Mouse (Mus musculus) MEL (cell line): ENCODE results near the gene Nfat5. TPM values are rescaled to one million over a fixed set of nuclear protein-coding genes. Genes with fewer than 3 reads are reported as not detected.

Experiments used
- DNase-seq: peaks from one replicate; pipeline ENCODE4 v3.0.0; 2011; ENCODE audit warnings: low read depth, low spot score
- H3K27ac ChIP-seq: 2 replicates; pipeline ENCODE4 v1.5.1; 2012; ENCODE audit warnings: low read depth, mild to moderate bottlenecking, control low read depth, low read length, moderate library complexity; ENCODE audit not compliant: control insufficient read depth
- H3K27me3 ChIP-seq, 2 experiments: fragments of 150-350 bp in 1 of 2; sonication (generic) in 1 of 2; 2 replicates each; pipeline ENCODE4 v1.6.1; 2012; ENCODE audit warnings: low read length in 2 of 2, mild to moderate bottlenecking in 2 of 2, improper control_type of control experiment in 1 of 2, moderate library complexity in 1 of 2; ENCODE audit not compliant: insufficient read depth in 2 of 2, control insufficient read depth in 1 of 2
- H3K36me3 ChIP-seq, 2 experiments: 2 replicates each; pipeline ENCODE4 v1.6.1; 2012 to 2014; ENCODE audit warnings: low read length in 2 of 2, improper control_type of control experiment in 1 of 2, inconsistent platforms in 1 of 2, mild to moderate bottlenecking in 1 of 2; ENCODE audit not compliant: insufficient read depth in 2 of 2, control insufficient read depth in 1 of 2
- H3K4me1 ChIP-seq, 2 experiments: fragments of 150-350 bp in 1 of 2; sonication (generic) in 1 of 2; 2 replicates each; pipeline ENCODE4 v1.6.1; 2012; ENCODE audit warnings: low read length in 2 of 2, improper control_type of control experiment in 1 of 2, mild to moderate bottlenecking in 1 of 2; ENCODE audit not compliant: insufficient read depth in 2 of 2, control insufficient read depth in 1 of 2
- H3K4me3 ChIP-seq, 2 experiments: fragments of 150-350 bp in 1 of 2; sonication (generic) in 1 of 2; 2 replicates each; pipeline ENCODE4 v1.5.1; 2012; ENCODE audit warnings: low read depth in 2 of 2, low read length in 2 of 2, mild to moderate bottlenecking in 2 of 2, moderate library complexity in 2 of 2, control low read depth in 1 of 2, improper control_type of control experiment in 1 of 2; ENCODE audit not compliant: control insufficient read depth in 1 of 2, insufficient read depth in 1 of 2
- H3K79me2 ChIP-seq: 2 replicates; pipeline ENCODE4 v1.6.1; 2012; ENCODE audit warnings: mild to moderate bottlenecking, low read length, moderate library complexity; ENCODE audit not compliant: control insufficient read depth, poor library complexity, insufficient read depth
- H3K9ac ChIP-seq: 2 replicates; pipeline ENCODE4 v1.6.1; 2012; ENCODE audit warnings: low read depth, mild to moderate bottlenecking, control low read depth, low read length, moderate library complexity; ENCODE audit not compliant: control insufficient read depth, poor library complexity, severe bottlenecking
- H3K9me3 ChIP-seq: fragments of 150-350 bp; sonication (generic); replicated peaks from 2 replicates; pipeline ENCODE4 v1.6.1; 2012; ENCODE audit warnings: mild to moderate bottlenecking, low read length, improper control_type of control experiment, moderate library complexity; ENCODE audit not compliant: insufficient read depth
- BHLHE40 ChIP-seq: IDR thresholded peaks from 2 replicates; pipeline ENCODE4 v1.6.1; 2012; ENCODE audit warnings: low read depth, mild to moderate bottlenecking, inconsistent platforms, low read length, improper control_type of control experiment, borderline replicate concordance
- ELF1 ChIP-seq: IDR thresholded peaks from 2 replicates; pipeline ENCODE4 v1.6.1; 2014; ENCODE audit warnings: low read depth, mild to moderate bottlenecking, inconsistent platforms, low read length, improper control_type of control experiment, moderate library complexity
- GABPA ChIP-seq: IDR thresholded peaks from 2 replicates; pipeline ENCODE4 v1.6.1; 2012; ENCODE audit warnings: low read depth, mild to moderate bottlenecking, inconsistent platforms, low read length, improper control_type of control experiment, moderate library complexity
- HCFC1 ChIP-seq: IDR thresholded peaks from 2 replicates; pipeline ENCODE4 v1.6.1; 2012; ENCODE audit warnings: low read depth, mild to moderate bottlenecking, inconsistent platforms, low read length, improper control_type of control experiment, moderate library complexity
- MAFK ChIP-seq: IDR thresholded peaks from 2 replicates; pipeline ENCODE4 v1.6.1; 2011; ENCODE audit warnings: low read depth, mild to moderate bottlenecking, low read length, improper control_type of control experiment, borderline replicate concordance
- MAX ChIP-seq: IDR thresholded peaks from 2 replicates; pipeline ENCODE4 v1.6.1; 2011; ENCODE audit warnings: low read length, improper control_type of control experiment
- MEF2A ChIP-seq: IDR thresholded peaks from 2 replicates; pipeline ENCODE4 v1.6.1; 2014; ENCODE audit warnings: low read depth, mild to moderate bottlenecking, inconsistent platforms, low read length, improper control_type of control experiment; ENCODE audit not compliant: poor library complexity, insufficient replicate concordance, severe bottlenecking; ENCODE audit errors: extremely low read depth
- MXI1 ChIP-seq: IDR thresholded peaks from 2 replicates; pipeline ENCODE4 v1.6.1; 2011; ENCODE audit warnings: mild to moderate bottlenecking, low read depth, low read length, improper control_type of control experiment
- MYC ChIP-seq: IDR thresholded peaks from 2 replicates; pipeline ENCODE4 v1.6.1; 2011; ENCODE audit warnings: low read depth, mild to moderate bottlenecking, low read length, improper control_type of control experiment, moderate library complexity
- NELFE ChIP-seq: IDR thresholded peaks from 2 replicates; pipeline ENCODE4 v1.6.1; 2011; ENCODE audit warnings: low read depth, low read length, improper control_type of control experiment
- POLR2AphosphoS5 ChIP-seq: IDR thresholded peaks from 2 replicates; pipeline ENCODE4 v1.6.1; 2012; ENCODE audit warnings: low read depth, borderline replicate concordance, mild to moderate bottlenecking, inconsistent platforms, low read length, moderate library complexity, mixed read lengths
- RCOR1 ChIP-seq: IDR thresholded peaks from 2 replicates; pipeline ENCODE4 v1.6.1; 2012; ENCODE audit warnings: low read depth, mild to moderate bottlenecking, inconsistent platforms, low read length, improper control_type of control experiment
- SMC3 ChIP-seq: IDR thresholded peaks from 2 replicates; pipeline ENCODE4 v1.6.1; 2011; ENCODE audit warnings: low read depth, low read length, improper control_type of control experiment
- TBP ChIP-seq: IDR thresholded peaks from 2 replicates; pipeline ENCODE4 v1.8.0; 2011; ENCODE audit warnings: low read depth, low read length, improper control_type of control experiment
- USF1 ChIP-seq: IDR thresholded peaks from 2 replicates; pipeline ENCODE4 v1.6.1; 2014; ENCODE audit warnings: low read depth, mild to moderate bottlenecking, inconsistent platforms, low read length, improper control_type of control experiment, moderate library complexity
- USF2 ChIP-seq, 2 experiments: IDR thresholded peaks; 2 replicates each; pipeline ENCODE4 v1.6.1; 2011 to 2012; ENCODE audit warnings: improper control_type of control experiment in 2 of 2, low read length in 2 of 2, borderline replicate concordance in 1 of 2, inconsistent platforms in 1 of 2, low read depth in 1 of 2, mild to moderate bottlenecking in 1 of 2; ENCODE audit not compliant: insufficient read depth in 1 of 2
- ZKSCAN1 ChIP-seq: IDR thresholded peaks from 2 replicates; pipeline ENCODE4 v1.6.1; 2012; ENCODE audit warnings: low read depth, mild to moderate bottlenecking, inconsistent platforms, low read length, improper control_type of control experiment, moderate library complexity
- ZNF384 ChIP-seq: IDR thresholded peaks from 2 replicates; pipeline ENCODE4 v1.6.1; 2012; ENCODE audit warnings: low read depth, mild to moderate bottlenecking, inconsistent platforms, low read length, improper control_type of control experiment
- polyA plus RNA-seq, 2 experiments: library from polyadenylated mRNA; stranded (reverse) in 1 of 2; unstranded in 1 of 2; fragments of >175 nt in 1 of 2; fragments of >200 nt in 1 of 2; gene quantifications; 2 replicates each; pipeline versions ENCODE4 v1.2.1 to v1.2.4; 2012; ENCODE audit warnings: low replicate concordance in 2 of 2, low read depth in 1 of 2; ENCODE audit not compliant: insufficient read length in 2 of 2, insufficient read depth in 1 of 2, missing spikeins in 1 of 2
- total RNA-seq: library from RNA; depleted of rRNA; stranded (reverse); fragments of 300-350 nt; gene quantifications from 2 replicates; pipeline ENCODE4 v1.2.3, GENCODE M21; 2012

Nfat5 gene
- total and polyA plus RNA-seq, 3 experiments, result 4.2 to 11.3 TPM; not detected in 1

DNA sequence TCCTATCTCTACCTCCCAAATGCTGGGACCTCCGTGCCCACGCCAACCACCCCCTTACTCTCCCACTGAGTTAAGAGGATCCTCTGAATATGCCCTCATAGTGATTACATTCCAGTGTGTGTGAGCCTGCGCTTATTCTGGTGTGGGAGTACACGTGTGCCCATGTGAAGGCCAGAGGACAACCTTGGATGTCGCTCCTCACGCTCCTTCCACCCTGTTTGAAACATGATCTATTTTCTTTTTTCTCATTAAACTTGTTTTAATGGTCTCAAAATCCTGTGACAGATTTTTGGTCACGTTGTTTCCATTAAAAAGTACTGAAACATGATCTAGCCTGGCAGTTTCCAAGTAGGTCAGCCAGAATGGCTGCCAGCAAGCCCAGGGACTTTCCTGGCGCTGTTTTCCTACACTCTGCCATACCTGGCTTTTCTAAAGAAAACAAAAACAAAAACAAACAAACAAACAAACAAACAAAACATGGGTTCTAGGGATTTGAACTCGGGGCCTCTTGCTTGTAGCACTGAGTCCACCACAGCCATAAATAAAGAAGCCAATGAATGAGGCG is 102.9 kb downstream of the Nfat5 start:
- Histone ChIP-seq H3K9me3 (no peaks in the 10 kb centered on the region), H3K36me3 (no peaks in the 10 kb centered on the region; a peak in 1 of 4 replicates), H3K4me1 (0 out of 4 replicates have a peak, but pooled peaks cover 0 to 2% of the 10 kb centered on the region in 2 experiments), H3K27ac (no peak overlapping the region), H3K9ac (no peak overlapping the region), H3K79me2 (no peaks in the 10 kb centered on the region), H3K4me3 (no peak overlapping the region), H3K27me3 (no peaks in the 10 kb centered on the region)
- TF ChIP-seq NELFE (no peak), ZKSCAN1 (no peak), MAX (no peak), GABPA (no peak)
- no peak for DNase-seq

DNA sequence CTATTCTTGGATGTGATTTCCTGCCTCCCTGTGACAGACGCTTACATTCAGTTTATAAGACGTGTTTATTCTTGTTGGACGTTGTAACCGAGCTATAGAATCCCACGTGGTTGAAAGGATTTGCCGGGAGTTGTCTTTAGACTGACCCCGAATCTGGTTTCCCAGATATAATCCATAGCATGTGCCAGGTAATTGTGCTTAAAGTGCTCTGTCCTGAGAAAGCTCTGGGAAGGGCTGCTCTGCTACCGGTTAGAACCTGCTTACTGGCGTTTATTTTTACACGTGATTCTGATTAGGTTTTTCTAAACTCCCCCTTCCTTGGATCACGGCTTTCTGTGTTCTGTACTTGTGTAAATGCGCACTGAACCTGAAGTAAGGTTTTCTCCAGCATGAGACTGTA is 104.4 kb downstream of the Nfat5 start:
- no peak for DNase-seq
- H3K36me3 ChIP-seq, result peaks cover 0 to 5% of the 10 kb centered on the region in 2 experiments; a peak in 2 of 4 replicates
- H3K27ac ChIP-seq, result no peak overlapping the region
- no peaks in the 10 kb centered on the region for H3K27me3 ChIP-seq
- H3K4me1 ChIP-seq, result peaks cover 3 to 11% of the 10 kb centered on the region in 2 experiments; a peak in 3 of 4 replicates
- no peaks in the 10 kb centered on the region for H3K9me3 ChIP-seq
- no peaks in the 10 kb centered on the region for H3K79me2 ChIP-seq
- no peak for TF ChIP-seq MYC
- TF ChIP-seq USF2 (IDR thresholded peaks at IDR 0.05; ENCODE audit: borderline replicate concordance in 1 of 2, insufficient read depth in 1 of 2, low read depth in 1 of 2, low read length in 2 of 2), result no peak
- no peak for TF ChIP-seq HCFC1
- no peak for TF ChIP-seq TBP
- no peak for TF ChIP-seq MEF2A
- no peak for TF ChIP-seq BHLHE40
- TF ChIP-seq ZNF384, result no peak
- TF ChIP-seq RCOR1, result no peak
- no peak for TF ChIP-seq MXI1
- no peak for TF ChIP-seq MAX
- no peak for TF ChIP-seq POLR2AphosphoS5
- no peak for TF ChIP-seq GABPA
- no peak for TF ChIP-seq MAFK
- TF ChIP-seq SMC3, result no peak
- TF ChIP-seq USF1, result no peak
- no peak for TF ChIP-seq ELF1
- TF ChIP-seq, all 39 proteins: peak for 0
- H3K4me3 ChIP-seq, result no peak overlapping the region
- H3K9ac ChIP-seq, result no peak overlapping the region
